Mouse (Mus musculus) intestine, embryonic 16.5 days (tissue): ENCODE data around the gene Dscaml1. TPM values are rescaled to one million over a fixed set of nuclear protein-coding genes. Genes with fewer than 3 reads are reported as not detected.

ENCODE experiments used
- ATAC-seq: fragments of 200-750 bp; cut with Nextera tagmentation; 2 replicates; pipeline ENCODE4 v1.8.0; 2017; ENCODE audit warnings: moderate TSS enrichment, moderate library complexity
- H3K27ac ChIP-seq: fragments of 300-500 bp; sonication (generic); 2 replicates; pipeline ENCODE4 v1.5.1; 2014; ENCODE audit warnings: mild to moderate bottlenecking, low read length
- H3K27me3 ChIP-seq: fragments of 300-500 bp; sonication (generic); replicated peaks from 2 replicates; pipeline ENCODE4 v1.6.1; 2014; ENCODE audit warnings: low read length, control low read depth, mixed read lengths; ENCODE audit not compliant: control insufficient read depth, insufficient read depth
- H3K36me3 ChIP-seq: fragments of 300-500 bp; sonication (generic); 2 replicates; pipeline ENCODE4 v1.6.1; 2014; ENCODE audit warnings: low read length, control low read depth; ENCODE audit not compliant: control insufficient read depth, insufficient read depth
- H3K4me1 ChIP-seq: fragments of 300-500 bp; sonication (generic); 2 replicates; pipeline ENCODE4 v1.6.1; 2014; ENCODE audit warnings: low read length, control low read depth, mixed read lengths; ENCODE audit not compliant: control insufficient read depth, insufficient read depth
- H3K4me2 ChIP-seq: fragments of 300-500 bp; sonication (generic); 2 replicates; pipeline ENCODE4 v1.6.1; 2014; ENCODE audit warnings: low read depth, low read length, control low read depth
- H3K4me3 ChIP-seq: fragments of 300-500 bp; sonication (generic); 2 replicates; pipeline ENCODE4 v1.5.1; 2014; ENCODE audit warnings: mild to moderate bottlenecking, low read length
- H3K9ac ChIP-seq: fragments of 300-500 bp; sonication (generic); 2 replicates; pipeline ENCODE4 v1.6.1; 2014; ENCODE audit warnings: low read depth, low read length
- H3K9me3 ChIP-seq: fragments of 300-500 bp; sonication (generic); 2 replicates; pipeline ENCODE4 v1.6.1; 2016; ENCODE audit warnings: low read length, control low read depth; ENCODE audit not compliant: control insufficient read depth
- WGBS: fragments of 180-500 bp; shearing (Covaris S2); extraction: QIAGEN DNeasy Blood & Tissue Kit; methylation state at CpG from one replicate; pipeline ENCODE4 v1.1.7; 2014; 5-methylcytosine and 5-hydroxymethylcytosine counted together
- polyA plus RNA-seq: library from polyadenylated mRNA; unstranded; fragments of >200 nt; fragmentation: Nextera tagmentation; extraction: Ambion mirVana; gene quantifications from 2 replicates; pipeline ENCODE4 v1.2.1, GENCODE M21; 2015

Gene Dscaml1
- polyA plus RNA-seq, result 0.29 and 0.33 TPM in 2 replicates

DNA sequence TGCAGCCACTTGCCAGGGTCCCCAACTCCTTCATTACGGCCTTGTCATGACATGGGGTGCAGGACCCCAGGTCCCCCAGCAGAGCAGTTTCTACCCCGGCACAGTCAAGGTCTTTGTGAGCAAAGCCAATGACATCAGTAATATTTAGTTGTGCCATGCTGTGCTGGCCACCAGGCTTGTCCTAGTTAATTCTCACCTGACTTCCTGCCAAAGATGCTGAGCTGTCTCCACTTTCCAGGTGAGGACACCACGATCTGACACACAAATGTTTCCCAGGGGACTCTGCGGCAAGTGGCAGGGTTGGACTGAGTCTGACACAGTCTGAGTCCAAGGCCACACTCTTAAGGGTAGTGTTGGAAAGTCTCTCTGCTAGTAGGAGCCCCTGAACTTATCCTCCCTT, at the start of gene Dscaml1:
Gene Dscaml1, plus strand, starts transcription at position 173 of the 400 bp plus-strand sequence.
- Histone ChIP-seq H3K4me3 (no peak within 1 kb of the TSS), H3K36me3 (no peaks in the 10 kb centered on the region), H3K9me3 (no peaks in the 10 kb centered on the region), H3K27me3 (peaks cover 28% of the 10 kb centered on the region), H3K4me2 (no peak within 1 kb of the TSS), H3K27ac (no peak within 1 kb of the TSS), H3K9ac (no peak within 1 kb of the TSS), H3K4me1 (peaks cover 9% of the 10 kb centered on the region)
- ATAC-seq, result no peak
- WGBS, result 82% methylated on average over 4 of the region's 4 CpGs

DNA sequence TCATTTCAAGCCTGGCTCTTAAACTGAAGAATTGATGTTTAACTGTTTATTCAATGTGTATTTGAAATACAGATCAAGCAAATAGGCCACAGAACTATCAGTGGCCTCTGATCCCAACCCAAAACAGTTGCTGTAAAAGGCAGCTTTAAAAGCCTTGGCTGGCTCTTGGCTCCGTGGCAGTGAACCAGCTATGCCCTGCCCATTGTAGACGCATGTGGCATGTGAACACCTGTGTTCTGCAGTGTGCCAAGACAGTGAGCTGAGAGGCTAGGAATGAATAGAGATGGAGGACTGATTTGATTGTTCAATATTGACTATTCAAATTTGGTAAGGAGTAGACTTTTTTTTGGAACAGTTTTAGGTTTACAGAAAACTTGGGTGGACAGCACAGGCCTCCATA, 49.5 kb upstream of the Dscaml1 start:
- no peak for ATAC-seq
- no peaks in the 10 kb centered on the region for H3K27me3 ChIP-seq
- H3K36me3 ChIP-seq, result no peaks in the 10 kb centered on the region
- H3K9me3 ChIP-seq, result no peaks in the 10 kb centered on the region
- no peaks in the 10 kb centered on the region for H3K4me1 ChIP-seq
- no peak overlapping the region for H3K9ac ChIP-seq
- no peak overlapping the region for H3K27ac ChIP-seq
- 80% methylated on average over 2 of the region's 2 CpGs for WGBS
- H3K4me3 ChIP-seq, result no peak overlapping the region
- H3K4me2 ChIP-seq, result no peak overlapping the region

DNA sequence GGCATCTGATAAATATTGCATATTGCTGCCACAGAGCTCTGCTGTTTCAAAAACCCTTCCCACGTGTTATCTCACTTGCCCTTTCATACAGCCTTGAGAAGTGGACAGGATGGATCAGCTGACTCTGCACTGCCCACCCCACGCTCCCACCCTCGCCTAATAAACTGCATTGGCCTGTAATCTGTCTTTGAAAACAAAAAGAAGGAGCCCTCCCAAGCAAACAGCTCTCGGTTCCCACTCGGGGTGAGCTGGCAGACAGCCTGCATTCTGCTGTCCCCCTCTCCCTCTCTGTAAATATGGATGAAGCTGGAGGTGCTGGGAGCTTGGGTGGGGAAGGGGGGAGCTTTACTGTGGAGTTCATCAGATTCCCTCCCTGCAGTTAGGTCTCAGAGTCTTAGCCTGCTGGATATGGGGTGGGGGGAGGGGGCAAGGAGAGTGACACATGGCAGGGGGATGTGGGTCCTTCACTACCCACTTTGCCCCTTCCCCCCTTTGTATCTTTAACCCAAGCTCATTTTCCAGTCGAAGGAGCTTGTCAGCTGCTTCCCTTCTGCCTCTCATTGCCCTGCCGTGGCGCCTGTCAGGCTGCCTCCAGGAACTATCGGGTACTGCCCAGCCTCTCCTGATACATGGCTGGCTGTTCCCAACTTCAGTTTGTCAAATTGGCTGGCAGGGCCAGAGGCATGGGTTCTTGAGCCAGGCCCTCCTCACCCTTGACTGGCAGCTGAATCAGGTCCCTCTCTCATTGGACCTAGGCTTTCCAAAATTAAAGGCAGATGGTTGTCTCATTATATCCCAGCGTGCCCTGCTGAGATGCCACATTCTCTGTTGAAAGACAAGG, 45.8 kb upstream of the Dscaml1 start:
- H3K36me3 ChIP-seq, result no peaks in the 10 kb centered on the region
- H3K27me3 ChIP-seq, result no peaks in the 10 kb centered on the region
- WGBS, result 45% methylated on average over 10 of the region's 10 CpGs
- ATAC-seq, result no peak
- H3K4me1 ChIP-seq, result no peaks in the 10 kb centered on the region
- no peak overlapping the region for H3K4me3 ChIP-seq
- no peaks in the 10 kb centered on the region for H3K9me3 ChIP-seq
- H3K27ac ChIP-seq, result no peak overlapping the region
- no peak overlapping the region for H3K9ac ChIP-seq
- H3K4me2 ChIP-seq, result no peak overlapping the region

- no peak for ATAC-seq
- Histone ChIP-seq H3K4me1 (no peaks in the 10 kb centered on the region), H3K9ac (no peak overlapping the region), H3K9me3 (no peaks in the 10 kb centered on the region), H3K36me3 (no peaks in the 10 kb centered on the region), H3K27me3 (no peaks in the 10 kb centered on the region), H3K4me3 (no peak overlapping the region), H3K27ac (no peak overlapping the region), H3K4me2 (no peak overlapping the region)
- 61% methylated on average over 5 of the region's 5 CpGs for WGBS
These were observed 44.1 kb upstream of the Dscaml1 start for GRCm38 (mm10) chr9:45382336-45382735.

GRCm38 (mm10) chr9:45382834-45383233, 43.6 kb upstream of the Dscaml1 start:
- WGBS, result 83% methylated on average over 5 of the region's 5 CpGs

GRCm38 (mm10) chr9:45383883-45384282, 42.5 kb upstream of the Dscaml1 start:
- H3K4me3 ChIP-seq, result no peak overlapping the region
- no peak overlapping the region for H3K9ac ChIP-seq
- WGBS, result 97% methylated on average over 6 of the region's 6 CpGs
- no peaks in the 10 kb centered on the region for H3K9me3 ChIP-seq
- H3K4me1 ChIP-seq, result no peaks in the 10 kb centered on the region
- no peak overlapping the region for H3K4me2 ChIP-seq
- no peak overlapping the region for H3K27ac ChIP-seq
- H3K36me3 ChIP-seq, result no peaks in the 10 kb centered on the region
- H3K27me3 ChIP-seq, result no peaks in the 10 kb centered on the region
- ATAC-seq, result no peak

More at GRCm38 (mm10) chr9:45382834-45383233, 43.6 kb upstream of the Dscaml1 start:
- no peak for ATAC-seq
- Histone ChIP-seq H3K9me3 (no peaks in the 10 kb centered on the region), H3K4me1 (no peaks in the 10 kb centered on the region), H3K4me3 (no peak overlapping the region), H3K4me2 (no peak overlapping the region), H3K9ac (no peak overlapping the region), H3K36me3 (no peaks in the 10 kb centered on the region), H3K27me3 (no peaks in the 10 kb centered on the region), H3K27ac (no peak overlapping the region)

- no peaks in the 10 kb centered on the region for H3K27me3 ChIP-seq
- H3K4me1 ChIP-seq, result no peaks in the 10 kb centered on the region
- no peak overlapping the region for H3K27ac ChIP-seq
- H3K36me3 ChIP-seq, result no peaks in the 10 kb centered on the region
- 80% methylated on average over 5 of the region's 5 CpGs for WGBS
- H3K4me3 ChIP-seq, result no peak overlapping the region
- no peak overlapping the region for H3K9ac ChIP-seq
- H3K9me3 ChIP-seq, result no peaks in the 10 kb centered on the region
- no peak overlapping the region for H3K4me2 ChIP-seq
- no peak for ATAC-seq
These were observed 39.7 kb upstream of the Dscaml1 start for GRCm38 (mm10) chr9:45386698-45387097.

DNA sequence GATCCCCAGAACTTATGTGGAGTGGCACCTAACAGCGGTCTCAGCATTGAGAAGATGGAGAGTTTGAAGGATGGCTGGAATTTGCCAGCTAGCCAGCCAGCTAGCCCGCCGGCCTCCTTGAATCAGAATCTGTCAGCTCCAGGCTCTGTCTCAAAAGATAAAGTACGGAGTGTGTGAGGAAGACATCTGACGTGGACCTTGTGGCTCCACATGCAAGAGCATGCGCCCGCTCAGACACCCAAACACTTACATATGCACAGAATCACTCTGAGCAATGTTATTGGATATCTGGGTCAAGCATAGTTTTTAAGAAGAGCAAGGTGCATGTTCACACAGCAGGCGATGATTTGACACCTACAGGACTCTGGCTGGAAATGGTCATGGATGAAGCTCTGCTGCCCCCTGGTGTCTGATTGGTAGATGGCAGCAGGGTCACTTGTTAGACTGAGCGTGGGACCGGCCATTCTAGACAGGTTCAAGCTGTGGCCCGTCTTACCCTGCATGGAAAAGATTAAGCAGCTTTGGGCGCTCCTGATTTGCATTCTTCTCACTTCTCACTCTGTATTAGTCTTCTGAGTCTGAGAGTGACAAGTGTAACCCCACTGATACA, 37.9 kb upstream of the Dscaml1 start:
- Histone ChIP-seq H3K4me1 (no peaks in the 10 kb centered on the region), H3K9me3 (no peaks in the 10 kb centered on the region), H3K36me3 (no peaks in the 10 kb centered on the region), H3K27me3 (no peaks in the 10 kb centered on the region), H3K4me3 (no peak overlapping the region), H3K27ac (no peak overlapping the region), H3K4me2 (no peak overlapping the region), H3K9ac (no peak overlapping the region)
- ATAC-seq, result 0 out of 2 replicates have a peak, but pooled peaks have one; percentile 50
- 40% methylated on average over 12 of the region's 12 CpGs for whole genome bisulfite sequencing

GRCm38 (mm10) chr9:45389596-45389995, 36.8 kb upstream of the Dscaml1 start:
- no peaks in the 10 kb centered on the region for H3K36me3 ChIP-seq
- no peaks in the 10 kb centered on the region for H3K9me3 ChIP-seq
- no peak overlapping the region for H3K4me3 ChIP-seq
- 85% methylated on average over 8 of the region's 8 CpGs for WGBS
- no peaks in the 10 kb centered on the region for H3K4me1 ChIP-seq
- H3K9ac ChIP-seq, result no peak overlapping the region
- H3K27ac ChIP-seq, result no peak overlapping the region
- H3K4me2 ChIP-seq, result no peak overlapping the region
- H3K27me3 ChIP-seq, result no peaks in the 10 kb centered on the region
- ATAC-seq, result no peak
